Mouse (Mus musculus) gastrocnemius, adult 8-10 months (tissue): Measurements from ENCODE around the gene Trappc4. TPM values are rescaled to one million over a fixed set of nuclear protein-coding genes. Genes with fewer than 3 reads are reported as not detected.
A peak's percentile ranks its signal among the peaks of the same experiment; 100 is the strongest.
"Not testable (repeated sequence)": the region's sequence is repeated elsewhere in the genome, so short reads cannot be mapped to it uniquely, and the experiment has no call there.

Experiments used
- DNase-seq, 2 experiments: peaks; one replicate each; pipeline ENCODE4 v3.0.0; 2022; ENCODE audit warnings: low spot score in 2 of 2
- total RNA-seq, 4 experiments: library from RNA; stranded (reverse); gene quantifications; 2 replicates each; pipeline ENCODE4 v1.2.4; 2022

The Trappc4 gene
- total RNA-seq, 4 experiments from 2014 or later, result 17.5 to 23.0 (median 19.5) TPM

DNA sequence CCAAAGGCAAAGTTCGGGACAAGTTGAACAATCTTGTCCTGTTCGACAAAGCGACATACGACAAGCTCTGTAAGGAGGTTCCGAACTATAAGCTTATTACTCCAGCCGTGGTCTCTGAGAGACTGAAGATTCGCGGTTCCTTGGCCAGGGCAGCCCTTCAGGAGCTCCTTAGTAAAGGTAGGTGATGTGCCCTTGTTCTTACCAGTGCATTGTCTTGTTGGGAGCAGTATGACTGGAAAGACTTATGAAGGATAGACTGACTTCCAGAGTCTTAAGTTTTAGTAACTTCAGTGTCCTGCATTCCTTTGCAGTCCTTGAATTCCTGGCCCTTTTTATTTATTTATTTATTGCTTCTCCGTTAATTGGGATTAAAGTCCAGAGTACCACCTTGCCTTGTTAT is 1.3 kb upstream of the Trappc4 start:
- DNase-seq, result not testable (repeated sequence)

DNA sequence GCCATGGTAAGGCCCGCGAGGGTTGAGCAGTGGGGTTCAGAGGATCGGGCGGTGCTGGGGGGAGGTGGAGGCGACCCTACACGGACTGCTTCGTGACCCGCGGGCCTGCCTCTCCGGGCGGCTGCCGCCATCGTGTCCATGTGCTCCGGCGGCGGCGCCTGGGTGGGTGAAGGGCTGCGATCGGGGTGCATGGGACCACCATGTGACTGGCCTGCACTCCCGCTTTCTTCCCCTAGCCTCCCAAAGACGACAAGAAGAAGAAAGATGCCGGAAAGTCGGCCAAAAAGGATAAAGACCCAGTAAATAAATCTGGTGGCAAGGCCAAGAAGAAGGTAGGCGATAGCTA is 325 bp upstream of the Trappc4 start:
- DNase-seq, result no peak

- DNase-seq, result no peak
Observed at GRCm38 (mm10) chr9:44405011-44405410, 2.4 kb downstream of the Trappc4 start.

DNA sequence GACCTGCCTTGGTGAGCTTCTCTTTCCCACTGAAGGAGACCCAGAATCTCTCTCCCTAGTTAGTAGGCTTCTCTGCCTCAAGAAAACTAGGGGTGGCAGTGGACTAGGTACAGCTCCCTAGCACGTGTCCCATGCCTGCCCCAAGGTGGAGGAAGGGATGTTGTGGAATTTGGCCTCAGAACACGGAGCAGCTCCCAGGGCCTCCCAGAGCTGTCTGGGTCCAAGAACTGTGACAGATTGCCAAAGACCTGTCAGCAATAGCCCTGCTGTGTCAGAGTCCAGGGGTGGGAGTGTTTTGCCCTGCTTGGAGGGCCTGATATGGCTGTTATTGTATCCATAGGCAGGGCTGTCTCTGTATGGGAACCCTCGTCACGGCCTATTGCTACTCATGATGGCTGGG is 6.3 kb downstream of the Trappc4 start:
- DNase-seq, result peak in 1 of 2 experiments; percentile 33

DNA sequence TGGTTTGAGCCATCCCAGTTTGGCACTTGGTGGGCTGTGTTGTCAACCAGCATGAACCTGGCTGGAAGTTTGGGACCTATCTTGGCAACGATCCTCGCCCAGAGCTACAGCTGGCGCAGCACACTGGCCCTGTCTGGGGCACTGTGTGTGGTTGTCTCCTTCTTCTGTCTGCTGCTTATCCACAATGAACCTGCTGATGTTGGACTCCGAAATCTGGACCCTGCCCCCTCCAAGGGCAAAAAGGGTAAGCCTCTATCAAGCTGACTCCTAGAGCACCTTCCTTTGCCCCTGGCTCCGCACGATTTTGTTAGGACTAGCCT is 7.6 kb downstream of the Trappc4 start:
- DNase-seq, result no peak

DNA sequence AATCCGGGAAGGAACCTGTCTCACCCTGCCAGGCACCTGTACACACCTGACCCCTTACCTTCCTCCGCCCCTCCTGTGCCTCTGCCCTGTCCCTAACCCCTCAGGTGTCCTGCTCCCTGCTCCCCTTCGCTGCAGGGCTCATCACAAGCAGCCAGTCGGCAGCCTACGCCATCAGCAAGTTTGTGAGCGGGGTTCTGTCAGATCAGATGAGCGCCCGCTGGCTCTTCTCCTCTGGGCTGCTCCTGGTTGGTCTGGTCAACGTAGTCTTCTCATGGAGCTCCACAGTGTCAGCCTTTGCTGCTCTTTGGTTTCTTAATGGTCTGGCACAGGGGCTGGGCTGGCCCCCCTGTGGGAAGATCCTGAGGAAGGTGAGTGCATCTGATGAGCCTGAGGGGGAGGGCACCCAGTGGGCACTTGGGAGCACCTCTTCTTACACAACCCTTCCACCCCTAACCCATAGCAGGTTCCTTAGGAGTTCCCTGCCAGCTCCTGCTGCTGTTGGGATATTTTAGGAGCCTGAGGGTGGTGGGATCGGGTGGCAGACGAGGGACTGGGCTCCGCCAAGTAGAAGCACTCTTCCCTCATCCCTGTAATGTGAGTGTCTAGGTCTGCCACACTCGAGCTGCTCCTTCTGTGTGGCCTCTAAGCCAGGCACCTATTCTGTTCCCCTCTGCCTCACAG is 8.1 kb downstream of the Trappc4 start:
- peak; percentile 46 to 78 for DNase-seq

- DNase-seq, result peak in 1 of 2 experiments; percentile 22
Observed at GRCm38 (mm10) chr9:44398551-44398950, 8.8 kb downstream of the Trappc4 start.

DNA sequence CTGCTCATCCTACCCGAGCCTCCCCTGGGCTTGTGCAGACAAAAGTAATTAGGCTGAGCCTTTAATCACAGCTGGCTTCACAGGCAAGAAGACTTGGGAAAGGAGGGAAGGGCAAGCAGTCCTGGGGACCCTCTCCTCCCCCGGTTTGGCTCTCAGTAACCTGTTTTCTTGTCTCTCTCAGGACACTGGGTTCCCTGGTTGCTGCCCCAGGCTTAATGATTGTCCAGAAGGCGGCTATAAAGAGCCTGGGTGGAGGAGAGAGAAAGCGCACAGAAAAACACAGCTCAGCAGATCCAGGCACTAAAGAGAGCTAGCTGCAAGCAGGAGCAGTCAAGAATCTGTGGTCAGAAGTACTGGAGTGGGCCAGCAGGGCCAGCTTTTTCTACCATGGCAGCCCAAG is 9.3 kb downstream of the Trappc4 start:
- DNase-seq, result peak in 1 of 2 experiments; percentile 27

- peak; percentile 86 to 94 for DNase-seq
Observed at GRCm38 (mm10) chr9:44396684-44397411, 10.6 kb downstream of the Trappc4 start, which contains the start of gene Slc37a4. Slc37a4 (plus strand) TSS chr9:44396852.

DNA sequence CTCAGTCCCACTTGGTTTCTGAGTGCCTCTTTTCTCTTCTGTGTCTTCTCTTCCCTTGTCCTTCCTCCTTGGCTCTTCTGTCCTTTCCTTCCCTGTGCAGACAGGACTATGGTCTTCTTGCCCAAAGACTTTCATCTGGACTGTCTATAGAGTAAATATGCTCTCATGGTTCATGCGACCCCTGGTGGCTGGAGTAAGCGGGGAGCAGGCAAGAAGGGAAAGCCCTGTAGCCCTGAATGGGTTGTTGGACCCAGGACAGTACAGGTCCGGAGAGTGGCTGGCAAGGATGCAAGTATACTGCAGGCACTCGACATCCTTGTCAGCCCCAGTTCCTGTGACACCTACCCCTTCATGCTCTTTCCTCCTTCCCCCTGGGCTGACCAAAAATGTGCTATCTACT is 15.9 kb downstream of the Trappc4 start:
- peak; percentile 54 to 62 for DNase-seq

- no peak for DNase-seq
Observed at GRCm38 (mm10) chr9:44389273-44389672, 18.1 kb downstream of the Trappc4 start.

- DNase-seq, result no peak
Observed at GRCm38 (mm10) chr9:44387221-44387620, 20.2 kb downstream of the Trappc4 start.

DNA sequence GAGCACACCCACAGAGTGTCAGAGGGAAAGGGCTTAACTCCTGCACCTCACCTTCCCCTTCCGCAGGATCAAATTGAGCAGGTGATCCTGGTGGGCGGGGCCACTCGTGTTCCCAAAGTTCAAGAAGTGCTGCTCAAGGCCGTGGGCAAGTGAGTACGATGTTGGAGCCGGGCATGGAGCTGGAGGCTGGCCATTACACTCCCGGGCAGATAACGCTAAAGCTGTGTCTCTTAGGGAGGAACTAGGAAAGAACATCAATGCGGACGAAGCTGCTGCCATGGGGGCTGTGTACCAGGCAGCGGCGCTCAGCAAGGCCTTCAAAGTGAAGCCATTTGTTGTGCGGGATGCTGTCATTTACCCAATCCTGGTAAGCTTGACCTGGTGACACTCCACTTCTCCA is 22.8 kb downstream of the Trappc4 start:
- no peak for DNase-seq

DNA sequence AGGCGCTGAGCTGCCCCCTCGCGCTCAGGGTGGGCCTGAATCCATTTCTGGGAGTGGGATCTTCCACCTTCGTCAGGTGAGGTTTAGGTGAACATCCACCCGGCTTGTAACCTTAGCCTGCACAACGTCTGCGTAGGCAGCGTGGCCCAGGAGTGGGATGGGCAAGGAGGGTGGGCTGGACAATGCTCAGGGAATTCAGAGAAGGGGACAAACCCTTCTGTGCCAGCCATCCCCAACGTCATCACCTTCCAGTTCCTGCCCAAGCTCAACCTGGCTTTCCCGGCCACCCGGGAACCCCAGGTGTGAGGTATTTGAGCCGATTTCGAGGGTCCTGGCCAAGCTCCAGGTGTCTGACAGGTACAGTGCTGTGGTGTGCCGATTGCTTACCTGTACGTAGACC is 27.5 kb downstream of the Trappc4 start:
- peak in 1 of 2 experiments; percentile 24 for DNase-seq

GRCm38 (mm10) chr9:44379054-44379834 is 28.2 kb downstream of the Trappc4 start, which contains the start of gene Hyou1:
Hyou1 (plus strand) TSS chr9:44379490.
- peak; percentile 99 for DNase-seq

- DNase-seq, result no peak
Observed at GRCm38 (mm10) chr9:44378153-44378730, 29.2 kb downstream of the Trappc4 start.

DNA sequence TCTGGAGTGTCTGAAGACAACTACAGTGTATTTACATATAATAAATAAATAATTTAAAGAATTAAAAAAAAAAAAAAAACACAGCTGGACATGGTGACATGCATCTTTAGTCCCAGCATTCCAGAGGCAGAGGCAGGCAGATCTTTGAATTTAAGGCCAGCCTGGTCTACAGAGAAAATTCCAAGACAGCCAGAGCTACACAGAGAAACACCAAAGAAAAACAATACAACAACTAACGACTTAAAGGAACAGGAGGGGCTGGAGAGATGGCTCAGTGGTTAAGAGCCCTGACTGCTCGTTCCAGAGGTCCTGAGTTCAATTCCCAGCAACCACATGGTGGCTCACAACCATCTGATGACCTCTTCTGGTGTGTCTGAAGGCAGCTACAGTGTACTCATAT is 30.1 kb downstream of the Trappc4 start:
- DNase-seq, result not testable (repeated sequence)

DNA sequence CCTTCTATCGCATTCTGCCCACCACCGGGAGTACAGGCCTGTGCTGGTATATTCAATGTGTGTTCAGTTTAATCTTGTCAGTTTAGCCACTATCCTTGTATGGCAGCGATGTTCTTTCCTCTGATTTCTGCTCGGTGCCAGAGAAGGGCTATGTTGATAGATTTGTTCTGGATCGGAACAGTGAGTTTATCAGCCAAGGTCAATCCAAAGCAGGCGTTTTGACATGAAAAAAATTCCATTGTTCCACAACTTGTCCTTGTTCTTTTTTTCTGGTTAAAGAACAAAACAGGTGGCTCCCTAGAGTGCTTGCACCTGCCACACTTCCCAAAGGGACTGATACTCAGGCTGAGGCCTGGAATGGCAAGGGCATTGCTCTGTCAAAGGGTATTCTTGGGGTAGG is 31.3 kb downstream of the Trappc4 start:
- DNase-seq, result no peak

DNA sequence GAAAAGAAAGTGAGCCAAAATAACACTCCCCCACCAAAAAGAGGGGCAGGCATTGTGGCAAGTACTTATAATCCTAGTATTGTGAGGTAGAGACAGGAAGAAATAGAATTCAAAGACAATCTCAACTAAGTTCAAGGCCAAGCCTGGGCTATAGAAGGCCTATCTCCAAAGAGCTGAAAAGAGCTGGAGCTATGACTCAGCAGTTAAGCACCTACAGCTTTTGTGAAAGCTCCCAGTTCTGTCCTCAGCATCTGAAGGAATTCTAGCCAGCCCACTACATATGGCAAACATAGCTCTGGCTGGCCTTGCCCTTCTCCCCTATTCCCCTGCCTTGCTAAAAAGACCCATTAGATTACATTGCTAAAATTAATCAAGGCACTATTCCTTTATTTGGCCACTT is 34.0 kb downstream of the Trappc4 start:
- DNase-seq, result no peak

DNA sequence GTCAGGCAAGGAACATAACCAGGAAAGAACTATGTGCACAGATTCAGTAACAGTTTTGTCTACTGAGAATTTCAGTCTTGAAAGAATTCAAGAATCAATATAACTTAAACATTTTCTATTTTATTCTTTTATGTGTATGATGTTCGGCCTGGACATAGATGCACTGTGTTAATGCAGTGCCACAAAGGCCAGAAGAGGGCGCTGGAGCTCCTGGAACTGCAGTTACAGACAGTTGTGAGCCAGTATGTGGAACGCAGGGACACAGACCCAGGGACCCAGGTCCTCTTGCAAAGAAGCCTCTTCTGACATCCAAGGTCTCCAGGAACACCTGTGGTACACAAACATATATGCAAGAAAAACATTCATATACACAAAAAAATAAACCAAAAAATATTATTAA is 42.9 kb downstream of the Trappc4 start:
- no peak for DNase-seq

DNA sequence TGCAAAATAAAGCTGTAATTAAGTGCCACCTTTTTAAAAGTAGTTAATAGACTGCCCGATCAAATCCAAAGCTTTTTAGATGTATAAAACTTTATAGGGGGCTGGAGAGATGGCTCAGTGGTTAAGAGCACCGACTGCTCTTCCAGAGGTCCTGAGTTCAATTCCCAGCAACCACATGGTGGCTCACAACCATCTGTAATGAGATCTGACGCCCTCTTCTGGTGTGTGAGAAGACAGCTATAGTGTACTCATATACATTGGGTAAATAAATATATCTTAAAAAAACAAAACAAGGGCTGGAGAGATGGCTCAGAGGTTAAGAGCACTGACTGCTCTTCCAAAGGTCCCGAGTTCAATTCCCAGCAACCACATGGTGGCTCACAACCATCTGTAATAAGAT is 45.5 kb downstream of the Trappc4 start:
- DNase-seq, result not testable (repeated sequence)
